Mouse (Mus musculus): ENCODE data around the gene Ghsr.

- TF ChIP-seq USF2 (conservative IDR thresholded peaks at IDR 0.05; ENCODE audit: low read depth, low read length) (no peak), CTCF (conservative IDR thresholded peaks at IDR 0.05 in 1 of 2, IDR thresholded peaks at IDR 0.05 in 1 of 2; ENCODE audit: low read depth in 2 of 2, low read length in 2 of 2) (peak in 1 of 2 experiments; percentile 74; a peak in 2 of 4 replicates), TCF12 (IDR thresholded peaks at IDR 0.05; ENCODE audit: low read depth, low read length) (no peak)
Observed at GRCm38 (mm10) chr3:27338437-27338836, 32.7 kb upstream of the Ghsr start.

All from CH12.LX (cell line).